Mouse (Mus musculus): Measurements from ENCODE around the gene Zmym5.

- TF ChIP-seq CTCF (IDR thresholded peaks at IDR 0.05; ENCODE audit: extremely low read depth, insufficient read depth, low read length) (no peak), POLR2A (IDR thresholded peaks at IDR 0.05; ENCODE audit: extremely low read depth, insufficient read depth, low read length) (no peak)
Observed at GRCm38 (mm10) chr14:56751282-56751681, 60.2 kb downstream of the Zmym5 start.

Data from cortical plate, adult 2 months (tissue).